Mouse (Mus musculus): ENCODE measurements around the gene 2310057M21Rik. TPM values are rescaled to one million over a fixed set of nuclear protein-coding genes. Genes with fewer than 3 reads are reported as not detected.

Gene 2310057M21Rik
- total and polyA plus RNA-seq, 3 experiments = 16.7 to 33.0 TPM; not detected in 1

DNA sequence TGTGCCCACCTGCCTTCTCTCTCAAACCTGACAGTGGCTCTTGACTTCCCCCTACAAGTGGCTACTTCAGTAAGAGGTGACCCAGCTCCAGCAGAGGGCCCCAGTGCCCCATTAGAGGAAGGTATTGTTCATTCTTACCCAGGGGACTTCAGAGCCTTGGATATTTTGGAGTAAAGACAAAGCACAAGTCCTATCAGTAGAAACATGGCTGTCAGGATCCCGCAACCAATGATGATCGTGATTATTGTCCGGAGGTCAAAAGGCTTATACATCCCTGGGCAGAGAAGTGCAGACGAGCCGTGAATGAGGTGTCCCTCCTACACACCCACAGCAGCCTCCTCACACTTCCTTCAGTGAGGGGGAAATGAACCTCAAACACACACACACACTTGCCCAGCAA lies 35.5 kb downstream of the 2310057M21Rik start:
- Histone ChIP-seq H3K79me2 (ENCODE audit: control insufficient read depth, insufficient read depth, low read length, poor library complexity) (no peaks in the 10 kb centered on the region), H3K4me1 (ENCODE audit: control insufficient read depth in 1 of 2, insufficient read depth in 2 of 2, low read length in 2 of 2) (no peaks in the 10 kb centered on the region), H3K9ac (ENCODE audit: control insufficient read depth, low read depth, low read length, poor library complexity, severe bottlenecking) (no peak overlapping the region), H3K27me3 (ENCODE audit: control insufficient read depth in 1 of 2, insufficient read depth in 2 of 2, low read length in 2 of 2) (no peaks in the 10 kb centered on the region), H3K36me3 (ENCODE audit: control insufficient read depth in 1 of 2, insufficient read depth in 2 of 2, low read length in 2 of 2) (no peaks in the 10 kb centered on the region), H3K9me3 (replicated peaks; ENCODE audit: insufficient read depth, low read length) (no peaks in the 10 kb centered on the region), H3K4me3 (ENCODE audit: control insufficient read depth in 1 of 2, insufficient read depth in 1 of 2, low read depth in 2 of 2, low read length in 2 of 2) (no peak overlapping the region), H3K27ac (ENCODE audit: control insufficient read depth, low read depth, low read length) (no peak overlapping the region)
- TF ChIP-seq MAFK (IDR thresholded peaks at IDR 0.05; ENCODE audit: borderline replicate concordance, low read depth, low read length) (no peak), RAD21 (IDR thresholded peaks at IDR 0.05; ENCODE audit: low read depth, low read length) (peak; percentile 23), CTCF (IDR thresholded peaks at IDR 0.05 in 2 of 3, conservative IDR thresholded peaks at IDR 0.05 in 1 of 3; ENCODE audit: control insufficient read depth in 1 of 3, insufficient read depth in 1 of 3, low read depth in 2 of 3, low read length in 3 of 3, poor library complexity in 1 of 3, severe bottlenecking in 1 of 3) (peak in 2 of 3 experiments; percentile 18 to 27; a peak in 1 of 6 replicates), SMC3 (IDR thresholded peaks at IDR 0.05; ENCODE audit: low read depth, low read length) (peak; percentile 20)
- DNase-seq (ENCODE audit: low read depth, low spot score) = no peak

DNA sequence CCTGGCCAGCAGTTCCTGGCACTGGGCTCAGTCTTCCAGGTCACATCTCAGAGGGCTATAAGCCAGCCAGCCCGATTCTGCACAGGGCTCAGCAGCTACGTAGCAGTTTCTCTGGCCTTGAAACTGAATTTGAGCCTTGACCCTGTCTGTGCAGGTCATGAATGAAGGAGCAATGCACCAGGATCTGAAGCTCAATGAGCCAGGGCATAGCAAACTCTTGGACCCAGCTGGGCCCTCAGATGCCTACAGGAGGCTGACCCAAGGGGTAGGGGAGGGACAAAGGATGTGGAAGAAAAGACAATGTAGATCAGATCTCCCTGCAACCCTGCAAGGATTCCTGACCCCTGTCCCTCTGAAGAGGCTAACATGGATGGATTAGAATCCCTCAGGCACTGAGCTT lies 40.4 kb downstream of the 2310057M21Rik start, which contains the start of gene Cuzd1:
Gene Cuzd1 (minus strand): TSS at position 101 of the 400 bp plus-strand sequence.
- no peak within 1 kb of the TSS for H3K27ac ChIP-seq (ENCODE audit: control insufficient read depth, low read depth, low read length)
- no peaks in the 10 kb centered on the region for H3K36me3 ChIP-seq (ENCODE audit: control insufficient read depth in 1 of 2, insufficient read depth in 2 of 2, low read length in 2 of 2)
- H3K4me1 ChIP-seq (ENCODE audit: control insufficient read depth in 1 of 2, insufficient read depth in 2 of 2, low read length in 2 of 2) = no peaks in the 10 kb centered on the region
- no peak for DNase-seq (ENCODE audit: low read depth, low spot score)
- no peak within 1 kb of the TSS for H3K9ac ChIP-seq (ENCODE audit: control insufficient read depth, low read depth, low read length, poor library complexity, severe bottlenecking)
- no peaks in the 10 kb centered on the region for H3K27me3 ChIP-seq (ENCODE audit: control insufficient read depth in 1 of 2, insufficient read depth in 2 of 2, low read length in 2 of 2)
- TF ChIP-seq JUND (IDR thresholded peaks at IDR 0.05; ENCODE audit: low read depth, low read length) (no peak), ZC3H11A (IDR thresholded peaks at IDR 0.05; ENCODE audit: low read depth, low read length) (no peak), KAT2A (conservative IDR thresholded peaks at IDR 0.05; ENCODE audit: low read depth, low read length) (no peak), RCOR1 (IDR thresholded peaks at IDR 0.05; ENCODE audit: low read depth, low read length) (no peak), ETS1 (IDR thresholded peaks at IDR 0.05; ENCODE audit: low read depth, low read length) (no peak), MYC (IDR thresholded peaks at IDR 0.05; ENCODE audit: low read depth, low read length) (no peak), NELFE (IDR thresholded peaks at IDR 0.05; ENCODE audit: low read depth, low read length) (no peak), TBP (IDR thresholded peaks at IDR 0.05; ENCODE audit: low read depth, low read length) (no peak), CHD2 (IDR thresholded peaks at IDR 0.05; ENCODE audit: low read length) (no peak), HCFC1 (IDR thresholded peaks at IDR 0.05; ENCODE audit: low read depth, low read length) (no peak), SIN3A (IDR thresholded peaks at IDR 0.05; ENCODE audit: low read length) (no peak), BHLHE40 (IDR thresholded peaks at IDR 0.05; ENCODE audit: borderline replicate concordance, low read depth, low read length) (no peak), TCF12 (IDR thresholded peaks at IDR 0.05; ENCODE audit: low read depth, low read length) (no peak), NRF1 (IDR thresholded peaks at IDR 0.05; ENCODE audit: insufficient read depth, low read depth, low read length, poor library complexity, severe bottlenecking) (no peak), MEF2A (IDR thresholded peaks at IDR 0.05; ENCODE audit: extremely low read depth, insufficient replicate concordance, low read depth, low read length, poor library complexity, severe bottlenecking) (no peak), ZMIZ1 (IDR thresholded peaks at IDR 0.05; ENCODE audit: low read depth, low read length) (no peak), EP300 (IDR thresholded peaks at IDR 0.05; ENCODE audit: low read depth in 1 of 2, low read length in 2 of 2) (no peak), MAZ (IDR thresholded peaks at IDR 0.05; ENCODE audit: low read depth, low read length) (no peak)
- H3K79me2 ChIP-seq (ENCODE audit: control insufficient read depth, insufficient read depth, low read length, poor library complexity) = no peaks in the 10 kb centered on the region
- H3K9me3 ChIP-seq (replicated peaks; ENCODE audit: insufficient read depth, low read length) = no peaks in the 10 kb centered on the region
- H3K4me3 ChIP-seq (ENCODE audit: control insufficient read depth in 1 of 2, insufficient read depth in 1 of 2, low read depth in 2 of 2, low read length in 2 of 2) = no peak within 1 kb of the TSS
